Mouse (Mus musculus): ENCODE results near the gene Itpka. TPM values are rescaled to one million over a fixed set of nuclear protein-coding genes. Genes with fewer than 3 reads are reported as not detected.

Gene Itpka
- polyA plus RNA-seq, 1 experiment, result 0.72 TPM

GRCm38 (mm10) chr2:119799181-119799960 lies 57.2 kb downstream of the Itpka start:
- Histone ChIP-seq H3K27me3 (ENCODE audit: control insufficient read depth, insufficient read depth, low read length) (peaks cover 13% of the 10 kb centered on the region), H3K4me3 (ENCODE audit: extremely low read depth, insufficient read depth, insufficient read length) (peak overlapping the region; percentile 59), H3K4me1 (ENCODE audit: control insufficient read depth, insufficient read depth, insufficient read length) (peaks cover 7% of the 10 kb centered on the region), H3K36me3 (ENCODE audit: control insufficient read depth, insufficient read depth, low read length) (no peaks in the 10 kb centered on the region), H3K27ac (ENCODE audit: insufficient read depth, low read length) (no peak overlapping the region)
- peak in 1 of 2 experiments; percentile 17 for DNase-seq (ENCODE audit: low read depth in 1 of 2, low spot score in 2 of 2)
- no peak for TF ChIP-seq CTCF (IDR thresholded peaks at IDR 0.05; ENCODE audit: extremely low read depth, insufficient read depth, insufficient read length, insufficient replicate concordance)
- no peak for TF ChIP-seq POLR2A (IDR thresholded peaks at IDR 0.05; ENCODE audit: low read depth, low read length)
- WGBS, result under 1% methylated on average over 44 of the region's 89 CpGs

- WGBS, result 2% methylated on average over 26 of the region's 27 CpGs
- peak in 1 of 2 experiments; percentile 13 for DNase-seq (ENCODE audit: low read depth in 1 of 2, low spot score in 2 of 2)
- Histone ChIP-seq H3K4me3 (ENCODE audit: extremely low read depth, insufficient read depth, insufficient read length) (peak overlapping the region; percentile 59), H3K27ac (ENCODE audit: insufficient read depth, low read length) (no peak overlapping the region), H3K27me3 (ENCODE audit: control insufficient read depth, insufficient read depth, low read length) (peaks cover 13% of the 10 kb centered on the region), H3K36me3 (ENCODE audit: control insufficient read depth, insufficient read depth, low read length) (no peaks in the 10 kb centered on the region), H3K4me1 (ENCODE audit: control insufficient read depth, insufficient read depth, insufficient read length) (peaks cover 7% of the 10 kb centered on the region)
- TF ChIP-seq POLR2A (IDR thresholded peaks at IDR 0.05; ENCODE audit: low read depth, low read length) (no peak), CTCF (IDR thresholded peaks at IDR 0.05; ENCODE audit: extremely low read depth, insufficient read depth, insufficient read length, insufficient replicate concordance) (no peak)
Observed at GRCm38 (mm10) chr2:119799961-119800550, 57.9 kb downstream of the Itpka start.

Other genes starting within 250 kb of the Itpka start
- 0.09 and 0.12 TPM in 2 replicates for gene Exd1, start 194.7 kb upstream of the Itpka start, polyA plus RNA-seq (2012; rRNA removed)
- 34.9 and 39.0 TPM in 2 replicates for gene Chp1, start 194.6 kb upstream of the Itpka start, polyA plus RNA-seq (2012; rRNA removed)
- gene Nusap1, start 124.0 kb upstream of the Itpka start, polyA plus RNA-seq (2012; rRNA removed), result 1.3 and 1.7 TPM in 2 replicates
- gene Oip5, start 123.9 kb upstream of the Itpka start, polyA plus RNA-seq (2012; rRNA removed), result 3.7 and 7.2 TPM in 2 replicates
- gene Ndufaf1, start 79.5 kb upstream of the Itpka start, polyA plus RNA-seq (2012; rRNA removed), result 1.5 and 2.1 TPM in 2 replicates
- gene Rtf1, start 67.3 kb upstream of the Itpka start, polyA plus RNA-seq (2012; rRNA removed), result 7.4 and 7.9 TPM in 2 replicates
- 9.0 and 15.0 TPM in 2 replicates for gene Ltk, start 18.1 kb downstream of the Itpka start, polyA plus RNA-seq (2012; rRNA removed)
- gene Rpap1, start 45.2 kb downstream of the Itpka start, polyA plus RNA-seq (2012; rRNA removed), result 25.7 and 30.7 TPM in 2 replicates
- 1.7 and 2.1 TPM in 2 replicates for gene Tyro3, start 55.4 kb downstream of the Itpka start, polyA plus RNA-seq (2012; rRNA removed)
- gene Mga, start 154.9 kb downstream of the Itpka start, polyA plus RNA-seq (2012; rRNA removed), result 16.5 and 19.3 TPM in 2 replicates
- gene Mapkbp1, start 230.4 kb downstream of the Itpka start, polyA plus RNA-seq (2012; rRNA removed), result 6.0 and 7.5 TPM in 2 replicates